Mouse (Mus musculus): ENCODE data around the gene Surf1. TPM values are rescaled to one million over a fixed set of nuclear protein-coding genes. Genes with fewer than 3 reads are reported as not detected.
A peak's percentile ranks its signal among the peaks of the same experiment; 100 is the strongest.

Surf1 gene
- polyA plus RNA-seq, 1 experiment = 38.8 TPM

GRCm38 (mm10) chr2:26910994-26911765 is 5.2 kb downstream of the Surf1 start:
- Histone ChIP-seq H3K4me1 (ENCODE audit: control insufficient read depth, insufficient read depth, low read length) (peaks cover 2% of the 10 kb centered on the region), H3K27ac (ENCODE audit: insufficient read depth, low read length) (peak overlapping the region; percentile 75), H3K4me3 (ENCODE audit: insufficient read depth, low read length) (peak overlapping the region; percentile 75)
- TF ChIP-seq CTCF (IDR thresholded peaks at IDR 0.05; ENCODE audit: borderline replicate concordance, insufficient read depth, low read length) (no peak), POLR2A (IDR thresholded peaks at IDR 0.05; ENCODE audit: low read depth, low read length) (peak; percentile 39; the same call in 1 of the 2 replicates)

- TF ChIP-seq POLR2A (IDR thresholded peaks at IDR 0.05; ENCODE audit: low read depth, low read length) (peak; percentile 82), CTCF (IDR thresholded peaks at IDR 0.05; ENCODE audit: borderline replicate concordance, insufficient read depth, low read length) (no peak)
- Histone ChIP-seq H3K4me3 (ENCODE audit: insufficient read depth, low read length) (peak within 1 kb of the TSS; percentile 87), H3K4me1 (ENCODE audit: control insufficient read depth, insufficient read depth, low read length) (peaks cover 2% of the 10 kb centered on the region), H3K27ac (ENCODE audit: insufficient read depth, low read length) (peak within 1 kb of the TSS; percentile 75)
These were observed 6.0 kb downstream of the Surf1 start, which contains the start of the genes Med22 and Rpl7a for GRCm38 (mm10) chr2:26910124-26910993. Gene Med22, minus strand, starts transcription at chr2:26910677. Gene Rpl7a, plus strand, starts transcription at chr2:26910764.

- peaks cover 2% of the 10 kb centered on the region for H3K4me1 ChIP-seq (ENCODE audit: control insufficient read depth, insufficient read depth, low read length)
- TF ChIP-seq POLR2A (IDR thresholded peaks at IDR 0.05; ENCODE audit: low read depth, low read length) (no peak), CTCF (IDR thresholded peaks at IDR 0.05; ENCODE audit: borderline replicate concordance, insufficient read depth, low read length) (no peak)
- peak overlapping the region; percentile 87 for H3K4me3 ChIP-seq (ENCODE audit: insufficient read depth, low read length)
- H3K27ac ChIP-seq (ENCODE audit: insufficient read depth, low read length) = peak overlapping the region; percentile 28; the same call in 1 of the 2 replicates
These were observed 6.9 kb downstream of the Surf1 start for GRCm38 (mm10) chr2:26909387-26909784.

- H3K27ac ChIP-seq (ENCODE audit: insufficient read depth, low read length) = no peak overlapping the region
- TF ChIP-seq POLR2A (IDR thresholded peaks at IDR 0.05; ENCODE audit: low read depth, low read length) = no peak
- TF ChIP-seq CTCF (IDR thresholded peaks at IDR 0.05; ENCODE audit: borderline replicate concordance, insufficient read depth, low read length) = no peak
- peak overlapping the region; percentile 87 for H3K4me3 ChIP-seq (ENCODE audit: insufficient read depth, low read length)
- peaks cover 2% of the 10 kb centered on the region for H3K4me1 ChIP-seq (ENCODE audit: control insufficient read depth, insufficient read depth, low read length)
These were observed 7.5 kb downstream of the Surf1 start for GRCm38 (mm10) chr2:26908710-26909386.

- peak; percentile 90 for TF ChIP-seq CTCF (IDR thresholded peaks at IDR 0.05; ENCODE audit: borderline replicate concordance, insufficient read depth, low read length)
- TF ChIP-seq POLR2A (IDR thresholded peaks at IDR 0.05; ENCODE audit: low read depth, low read length) = no peak
- no peak overlapping the region for H3K27ac ChIP-seq (ENCODE audit: insufficient read depth, low read length)
- peaks cover 6% of the 10 kb centered on the region; the same call in 1 of the 2 replicates for H3K4me1 ChIP-seq (ENCODE audit: control insufficient read depth, insufficient read depth, low read length)
- H3K4me3 ChIP-seq (ENCODE audit: insufficient read depth, low read length) = no peak overlapping the region
These were observed 9.2 kb downstream of the Surf1 start for GRCm38 (mm10) chr2:26907109-26907508.

GRCm38 (mm10) chr2:26906431-26906830 is 9.9 kb downstream of the Surf1 start:
- Histone ChIP-seq H3K4me3 (ENCODE audit: insufficient read depth, low read length) (no peak overlapping the region), H3K27ac (ENCODE audit: insufficient read depth, low read length) (no peak overlapping the region), H3K4me1 (ENCODE audit: control insufficient read depth, insufficient read depth, low read length) (peaks cover 6% of the 10 kb centered on the region; the same call in 1 of the 2 replicates)
- TF ChIP-seq CTCF (IDR thresholded peaks at IDR 0.05; ENCODE audit: borderline replicate concordance, insufficient read depth, low read length) = no peak
- TF ChIP-seq POLR2A (IDR thresholded peaks at IDR 0.05; ENCODE audit: low read depth, low read length) = no peak

- Histone ChIP-seq H3K27ac (ENCODE audit: insufficient read depth, low read length) (no peak overlapping the region), H3K4me3 (ENCODE audit: insufficient read depth, low read length) (no peak overlapping the region), H3K4me1 (ENCODE audit: control insufficient read depth, insufficient read depth, low read length) (peaks cover 9% of the 10 kb centered on the region; the same call in 1 of the 2 replicates)
- no peak for TF ChIP-seq POLR2A (IDR thresholded peaks at IDR 0.05; ENCODE audit: low read depth, low read length)
- no peak for TF ChIP-seq CTCF (IDR thresholded peaks at IDR 0.05; ENCODE audit: borderline replicate concordance, insufficient read depth, low read length)
These were observed 10.4 kb downstream of the Surf1 start for GRCm38 (mm10) chr2:26905936-26906335.

- no peak for TF ChIP-seq CTCF (IDR thresholded peaks at IDR 0.05; ENCODE audit: borderline replicate concordance, insufficient read depth, low read length)
- TF ChIP-seq POLR2A (IDR thresholded peaks at IDR 0.05; ENCODE audit: low read depth, low read length) = no peak
- Histone ChIP-seq H3K4me3 (ENCODE audit: insufficient read depth, low read length) (peak overlapping the region; percentile 89), H3K4me1 (ENCODE audit: control insufficient read depth, insufficient read depth, low read length) (peaks cover 8% of the 10 kb centered on the region; the same call in 1 of the 2 replicates), H3K27ac (ENCODE audit: insufficient read depth, low read length) (peak overlapping the region; percentile 89)
These were observed 13.0 kb downstream of the Surf1 start for GRCm38 (mm10) chr2:26903311-26903710.

Measured in embryonic fibroblast, embryonic 13.5 days (primary cell).